Mouse (Mus musculus): Measurements from ENCODE around the gene Shank2. TPM values are rescaled to one million over a fixed set of nuclear protein-coding genes. Genes with fewer than 3 reads are reported as not detected.

Shank2 gene
- total and polyA plus RNA-seq, 3 experiments = not detected

DNA sequence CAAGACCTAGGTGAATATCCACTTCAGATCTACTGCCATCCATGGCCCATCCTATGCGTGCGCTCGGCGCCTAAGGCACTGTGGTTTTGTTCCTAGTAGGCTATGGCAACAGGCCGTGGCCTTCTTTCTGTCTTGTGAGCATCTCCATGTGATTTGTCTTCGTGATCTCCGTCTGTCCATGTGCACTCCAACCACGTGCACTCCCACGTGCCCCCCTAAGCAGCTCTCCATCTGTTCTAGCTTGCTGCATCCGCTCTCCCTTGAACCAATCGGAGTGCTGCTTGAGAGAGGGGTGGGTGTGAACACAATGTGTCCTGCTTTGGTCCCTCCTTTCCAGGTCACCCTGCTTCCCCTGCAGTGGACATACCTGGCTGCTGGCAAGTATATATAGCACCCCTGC, 133.0 kb downstream of the Shank2 start:
- no peaks in the 10 kb centered on the region for H3K9me3 ChIP-seq (replicated peaks; ENCODE audit: insufficient read depth, low read length)
- H3K79me2 ChIP-seq (ENCODE audit: control insufficient read depth, insufficient read depth, low read length, poor library complexity) = no peaks in the 10 kb centered on the region
- H3K4me3 ChIP-seq (ENCODE audit: control insufficient read depth in 1 of 2, insufficient read depth in 1 of 2, low read depth in 2 of 2, low read length in 2 of 2) = no peak overlapping the region
- TF ChIP-seq MYB (IDR thresholded peaks at IDR 0.05; ENCODE audit: low read depth, low read length) = no peak
- no peak for TF ChIP-seq GATA1 (IDR thresholded peaks at IDR 0.05; ENCODE audit: low read depth, low read length)
- no peak for TF ChIP-seq RCOR1 (IDR thresholded peaks at IDR 0.05; ENCODE audit: low read depth, low read length)
- no peak for TF ChIP-seq USF2 (IDR thresholded peaks at IDR 0.05; ENCODE audit: borderline replicate concordance in 1 of 2, insufficient read depth in 1 of 2, low read depth in 1 of 2, low read length in 2 of 2)
- no peak for TF ChIP-seq MEF2A (IDR thresholded peaks at IDR 0.05; ENCODE audit: extremely low read depth, insufficient replicate concordance, low read depth, low read length, poor library complexity, severe bottlenecking)
- TF ChIP-seq POLR2A (IDR thresholded peaks at IDR 0.05; ENCODE audit: control insufficient read depth in 1 of 2, insufficient read depth in 1 of 2, low read depth in 1 of 2, low read length in 2 of 2, poor library complexity in 1 of 2) = no peak
- TF ChIP-seq NELFE (IDR thresholded peaks at IDR 0.05; ENCODE audit: low read depth, low read length) = no peak
- TF ChIP-seq EP300 (IDR thresholded peaks at IDR 0.05; ENCODE audit: low read depth in 1 of 2, low read length in 2 of 2) = no peak
- H3K36me3 ChIP-seq (ENCODE audit: control insufficient read depth in 1 of 2, insufficient read depth in 2 of 2, low read length in 2 of 2) = no peaks in the 10 kb centered on the region
- DNase-seq (ENCODE audit: low read depth, low spot score) = no peak
- H3K4me1 ChIP-seq (ENCODE audit: control insufficient read depth in 1 of 2, insufficient read depth in 2 of 2, low read length in 2 of 2) = no peaks in the 10 kb centered on the region
- H3K27me3 ChIP-seq (ENCODE audit: control insufficient read depth in 1 of 2, insufficient read depth in 2 of 2, low read length in 2 of 2) = no peaks in the 10 kb centered on the region
- H3K9ac ChIP-seq (ENCODE audit: control insufficient read depth, low read depth, low read length, poor library complexity, severe bottlenecking) = no peak overlapping the region
- no peak overlapping the region for H3K27ac ChIP-seq (ENCODE audit: control insufficient read depth, low read depth, low read length)

GRCm38 (mm10) chr7:144137827-144138226, 136.1 kb downstream of the Shank2 start:
- Histone ChIP-seq H3K27me3 (ENCODE audit: control insufficient read depth in 1 of 2, insufficient read depth in 2 of 2, low read length in 2 of 2) (no peaks in the 10 kb centered on the region), H3K79me2 (ENCODE audit: control insufficient read depth, insufficient read depth, low read length, poor library complexity) (no peaks in the 10 kb centered on the region), H3K9me3 (replicated peaks; ENCODE audit: insufficient read depth, low read length) (no peaks in the 10 kb centered on the region), H3K4me1 (ENCODE audit: control insufficient read depth in 1 of 2, insufficient read depth in 2 of 2, low read length in 2 of 2) (no peaks in the 10 kb centered on the region), H3K9ac (ENCODE audit: control insufficient read depth, low read depth, low read length, poor library complexity, severe bottlenecking) (no peak overlapping the region), H3K27ac (ENCODE audit: control insufficient read depth, low read depth, low read length) (no peak overlapping the region), H3K36me3 (ENCODE audit: control insufficient read depth in 1 of 2, insufficient read depth in 2 of 2, low read length in 2 of 2) (no peaks in the 10 kb centered on the region), H3K4me3 (ENCODE audit: control insufficient read depth in 1 of 2, insufficient read depth in 1 of 2, low read depth in 2 of 2, low read length in 2 of 2) (no peak overlapping the region)
- TF ChIP-seq MXI1 (IDR thresholded peaks at IDR 0.05; ENCODE audit: low read depth, low read length) (no peak), E2F4 (IDR thresholded peaks at IDR 0.05; ENCODE audit: borderline replicate concordance, low read depth, low read length) (no peak), BHLHE40 (IDR thresholded peaks at IDR 0.05; ENCODE audit: borderline replicate concordance, low read depth, low read length) (no peak), SIN3A (IDR thresholded peaks at IDR 0.05; ENCODE audit: low read length) (no peak), MAX (IDR thresholded peaks at IDR 0.05; ENCODE audit: low read length) (no peak), NELFE (IDR thresholded peaks at IDR 0.05; ENCODE audit: low read depth, low read length) (no peak)
- DNase-seq (ENCODE audit: low read depth, low spot score) = no peak

DNA sequence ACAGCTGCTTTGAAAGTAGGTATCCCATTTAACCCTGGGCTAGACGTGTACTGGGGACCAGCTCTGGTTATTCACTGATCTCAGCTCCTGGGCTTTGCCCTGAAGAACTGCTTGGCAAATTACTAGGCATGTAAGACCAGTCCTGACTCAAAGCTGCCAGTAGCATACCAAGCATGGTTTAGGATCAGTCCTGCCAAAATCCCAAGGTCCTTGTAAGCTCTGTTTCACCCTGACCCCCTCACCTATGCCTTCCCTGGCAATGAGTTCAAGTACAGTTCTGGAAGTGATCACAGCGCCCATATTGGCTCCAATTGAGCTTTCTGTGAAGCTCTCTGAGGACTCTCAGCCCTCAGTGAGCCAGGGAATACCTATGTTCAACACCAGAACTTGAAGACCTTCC, 136.7 kb downstream of the Shank2 start:
- H3K27me3 ChIP-seq (ENCODE audit: control insufficient read depth in 1 of 2, insufficient read depth in 2 of 2, low read length in 2 of 2) = no peaks in the 10 kb centered on the region
- TF ChIP-seq HCFC1 (IDR thresholded peaks at IDR 0.05; ENCODE audit: low read depth, low read length) = no peak
- no peak for TF ChIP-seq JUND (IDR thresholded peaks at IDR 0.05; ENCODE audit: low read depth, low read length)
- TF ChIP-seq GABPA (IDR thresholded peaks at IDR 0.05; ENCODE audit: low read depth, low read length) = no peak
- TF ChIP-seq RAD21 (IDR thresholded peaks at IDR 0.05; ENCODE audit: low read depth, low read length) = no peak
- TF ChIP-seq MAZ (IDR thresholded peaks at IDR 0.05; ENCODE audit: low read depth, low read length) = no peak
- TF ChIP-seq BHLHE40 (IDR thresholded peaks at IDR 0.05; ENCODE audit: borderline replicate concordance, low read depth, low read length) = no peak
- no peak for TF ChIP-seq MYB (IDR thresholded peaks at IDR 0.05; ENCODE audit: low read depth, low read length)
- no peak for TF ChIP-seq USF2 (IDR thresholded peaks at IDR 0.05; ENCODE audit: borderline replicate concordance in 1 of 2, insufficient read depth in 1 of 2, low read depth in 1 of 2, low read length in 2 of 2)
- TF ChIP-seq NELFE (IDR thresholded peaks at IDR 0.05; ENCODE audit: low read depth, low read length) = no peak
- no peak for TF ChIP-seq USF1 (IDR thresholded peaks at IDR 0.05; ENCODE audit: low read depth, low read length)

More for the DNA sequence above, 136.7 kb downstream of the Shank2 start:
- DNase-seq (ENCODE audit: low read depth, low spot score) = no peak
- Histone ChIP-seq H3K27ac (ENCODE audit: control insufficient read depth, low read depth, low read length) (no peak overlapping the region), H3K9me3 (replicated peaks; ENCODE audit: insufficient read depth, low read length) (no peaks in the 10 kb centered on the region), H3K4me3 (ENCODE audit: control insufficient read depth in 1 of 2, insufficient read depth in 1 of 2, low read depth in 2 of 2, low read length in 2 of 2) (no peak overlapping the region), H3K4me1 (ENCODE audit: control insufficient read depth in 1 of 2, insufficient read depth in 2 of 2, low read length in 2 of 2) (no peaks in the 10 kb centered on the region), H3K79me2 (ENCODE audit: control insufficient read depth, insufficient read depth, low read length, poor library complexity) (no peaks in the 10 kb centered on the region), H3K36me3 (ENCODE audit: control insufficient read depth in 1 of 2, insufficient read depth in 2 of 2, low read length in 2 of 2) (no peaks in the 10 kb centered on the region), H3K9ac (ENCODE audit: control insufficient read depth, low read depth, low read length, poor library complexity, severe bottlenecking) (no peak overlapping the region)
